Mouse (Mus musculus) liver, embryonic 11.5 days (tissue): ENCODE data around the gene Auh. TPM values are rescaled to one million over a fixed set of nuclear protein-coding genes. Genes with fewer than 3 reads are reported as not detected.

Experiments
- ATAC-seq: fragments of 200-750 bp; cut with Nextera tagmentation; replicated peaks from 2 replicates; pipeline ENCODE4 v1.8.0; 2017; ENCODE audit warnings: moderate number of reproducible peaks, mild to moderate bottlenecking, moderate TSS enrichment, moderate library complexity; ENCODE audit not compliant: low FRiP score
- DNase-seq: peaks from one replicate; pipeline ENCODE4 v3.0.0-alpha.2; 2017; ENCODE audit warnings: low spot score
- H3K27ac ChIP-seq: fragments of 300-500 bp; sonication (generic); 2 replicates; pipeline ENCODE4 v1.5.1; 2014; ENCODE audit warnings: mild to moderate bottlenecking, low read depth, low read length, control low read depth
- H3K27me3 ChIP-seq: fragments of 300-500 bp; sonication (generic); replicated peaks from 2 replicates; pipeline ENCODE4 v1.6.1; 2014; ENCODE audit warnings: low read length, mixed read lengths; ENCODE audit not compliant: control insufficient read depth, insufficient read depth
- H3K36me3 ChIP-seq: fragments of 300-500 bp; sonication (generic); 2 replicates; pipeline ENCODE4 v1.6.1; 2014; ENCODE audit warnings: mild to moderate bottlenecking, low read length, moderate library complexity, mixed read lengths; ENCODE audit not compliant: control insufficient read depth, insufficient read depth
- H3K4me1 ChIP-seq: fragments of 300-500 bp; sonication (generic); replicated peaks from 2 replicates; pipeline ENCODE4 v1.6.1; 2014; ENCODE audit warnings: low read length, mixed read lengths; ENCODE audit not compliant: control insufficient read depth, insufficient read depth
- H3K4me2 ChIP-seq: fragments of 300-500 bp; sonication (generic); 2 replicates; pipeline ENCODE4 v1.6.1; 2014; ENCODE audit warnings: mild to moderate bottlenecking, control low read depth, moderate library complexity
- H3K4me3 ChIP-seq: fragments of 300-500 bp; sonication (generic); 2 replicates; pipeline ENCODE4 v1.5.1; 2014; ENCODE audit warnings: low read depth, low read length, control low read depth
- H3K9ac ChIP-seq: fragments of 300-500 bp; sonication (generic); 2 replicates; pipeline ENCODE4 v1.6.1; 2014; ENCODE audit warnings: low read depth, low read length, control low read depth
- H3K9me3 ChIP-seq: fragments of 300-500 bp; sonication (generic); 2 replicates; pipeline ENCODE4 v1.6.1; 2016; ENCODE audit warnings: low read length, inconsistent platforms, mixed read lengths; ENCODE audit not compliant: control insufficient read depth
- WGBS: fragments of 180-500 bp; shearing (Covaris S2); extraction: QIAGEN DNeasy Blood & Tissue Kit; methylation state at CpG from one replicate; pipeline ENCODE4 v1.1.7; 2014; 5-methylcytosine and 5-hydroxymethylcytosine counted together
- polyA plus RNA-seq: library from polyadenylated mRNA; unstranded; fragments of >200 nt; fragmentation: Nextera tagmentation; extraction: Ambion mirVana; gene quantifications from 2 replicates; pipeline ENCODE4 v1.2.1, GENCODE M21; 2014

Auh gene
- polyA plus RNA-seq, 1 experiment from 2014 or later = 35.4 TPM

DNA sequence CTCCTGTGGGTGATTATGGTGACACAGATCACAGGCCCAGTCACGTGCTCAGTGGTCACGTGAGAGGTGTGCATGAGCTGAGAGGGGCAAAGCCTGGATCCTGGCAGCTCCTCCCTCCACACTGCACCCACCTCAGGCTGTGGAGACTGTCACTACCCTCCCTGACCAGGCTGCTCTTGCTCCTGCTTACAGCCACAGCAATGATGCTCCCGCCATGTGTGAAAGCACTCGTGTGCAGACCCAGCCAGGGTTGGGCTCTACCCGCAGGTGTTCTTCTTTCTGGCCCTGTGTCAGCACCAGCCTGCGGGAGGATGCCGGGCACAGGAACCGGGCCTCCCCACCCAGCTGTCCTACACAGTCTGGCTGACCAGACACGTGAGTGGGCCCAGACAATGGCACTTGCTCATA lies 80.1 kb downstream of the Auh start:
- 87% methylated on average over 9 of the region's 9 CpGs for WGBS
- no peaks in the 10 kb centered on the region for H3K36me3 ChIP-seq
- no peak overlapping the region for H3K4me2 ChIP-seq
- H3K4me1 ChIP-seq = peaks cover 2% of the 10 kb centered on the region
- no peak for ATAC-seq
- H3K27ac ChIP-seq = no peak overlapping the region
- no peaks in the 10 kb centered on the region for H3K9me3 ChIP-seq
- no peaks in the 10 kb centered on the region for H3K27me3 ChIP-seq
- H3K4me3 ChIP-seq = no peak overlapping the region
- no peak overlapping the region for H3K9ac ChIP-seq
- DNase-seq = no peak

DNA sequence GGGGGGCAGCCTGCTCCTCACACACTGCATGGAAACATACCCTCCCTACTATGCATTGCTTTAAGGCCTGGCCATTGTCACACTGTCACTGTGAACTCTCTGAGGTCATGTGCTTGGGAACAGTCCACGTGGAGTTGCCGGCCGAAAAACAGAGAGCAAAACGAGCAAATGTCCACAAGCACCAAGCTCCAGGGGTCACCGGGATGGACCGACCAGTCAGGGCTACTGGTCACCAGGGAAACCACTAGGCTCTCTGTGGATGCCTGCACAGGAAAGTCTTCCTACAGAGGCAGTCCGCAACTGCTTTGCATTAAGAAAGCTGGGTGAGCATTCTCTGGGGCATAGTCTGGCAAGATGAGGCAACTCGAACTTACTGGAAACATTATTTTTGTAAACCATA lies 82.0 kb downstream of the Auh start:
- ATAC-seq (no peak), DNase-seq (no peak)
- WGBS = 71% methylated on average over 8 of the region's 8 CpGs
- Histone ChIP-seq H3K4me3 (no peak overlapping the region), H3K9ac (no peak overlapping the region), H3K4me2 (no peak overlapping the region), H3K27ac (no peak overlapping the region), H3K9me3 (no peaks in the 10 kb centered on the region), H3K4me1 (peaks cover 2% of the 10 kb centered on the region), H3K27me3 (no peaks in the 10 kb centered on the region), H3K36me3 (no peaks in the 10 kb centered on the region)

DNA sequence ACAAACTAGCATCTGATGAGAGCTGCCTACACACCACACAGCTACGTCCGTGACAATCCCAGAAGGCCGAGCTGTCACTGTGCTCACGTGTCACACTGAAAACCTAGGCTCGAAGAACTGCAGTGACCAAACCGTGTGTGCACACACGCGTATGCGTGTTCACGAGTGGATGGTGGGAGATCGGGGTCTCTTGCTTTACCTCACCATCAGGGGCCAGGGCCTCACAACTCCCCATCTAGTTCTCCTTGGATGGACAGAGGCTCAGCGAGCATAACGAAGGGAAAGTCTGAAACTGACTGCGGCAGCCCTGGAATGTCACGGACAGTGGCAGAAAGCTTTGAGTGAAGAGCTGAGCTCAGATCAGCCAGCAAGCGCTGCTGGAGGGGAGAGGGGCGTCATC lies 82.4 kb downstream of the Auh start:
- no peak overlapping the region for H3K4me2 ChIP-seq
- H3K9ac ChIP-seq = no peak overlapping the region
- no peak for DNase-seq
- H3K4me3 ChIP-seq = no peak overlapping the region
- H3K27ac ChIP-seq = no peak overlapping the region
- H3K36me3 ChIP-seq = no peaks in the 10 kb centered on the region
- H3K27me3 ChIP-seq = no peaks in the 10 kb centered on the region
- 90% methylated on average over 17 of the region's 17 CpGs for WGBS
- no peaks in the 10 kb centered on the region for H3K9me3 ChIP-seq
- ATAC-seq = no peak
- peaks cover 2% of the 10 kb centered on the region for H3K4me1 ChIP-seq

DNA sequence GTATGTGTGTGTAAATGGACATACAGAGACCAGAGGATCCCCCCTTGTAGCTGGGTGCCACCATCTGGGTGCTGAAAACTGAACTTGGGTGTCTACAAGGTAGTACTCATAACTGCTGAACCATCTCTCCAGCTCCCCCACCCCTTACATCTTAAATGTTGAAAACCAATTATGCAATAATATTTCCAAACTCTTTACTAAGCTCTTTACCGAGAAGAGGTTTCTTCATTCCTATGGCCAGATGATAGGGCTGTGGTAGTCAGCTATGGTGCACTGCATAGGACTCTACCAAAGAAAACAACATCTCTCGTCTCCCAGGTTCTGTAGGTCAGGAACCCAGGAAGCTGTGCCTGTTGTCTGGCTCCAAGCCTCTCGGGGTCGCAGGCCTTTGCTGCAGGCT lies 83.9 kb downstream of the Auh start:
- Histone ChIP-seq H3K27ac (no peak overlapping the region), H3K9me3 (no peaks in the 10 kb centered on the region), H3K36me3 (no peaks in the 10 kb centered on the region), H3K4me3 (no peak overlapping the region), H3K27me3 (no peaks in the 10 kb centered on the region), H3K4me1 (peaks cover 2% of the 10 kb centered on the region), H3K9ac (no peak overlapping the region), H3K4me2 (no peak overlapping the region)
- DNase-seq (no peak), ATAC-seq (no peak)
- WGBS = 91% methylated on average over 4 of the region's 4 CpGs

DNA sequence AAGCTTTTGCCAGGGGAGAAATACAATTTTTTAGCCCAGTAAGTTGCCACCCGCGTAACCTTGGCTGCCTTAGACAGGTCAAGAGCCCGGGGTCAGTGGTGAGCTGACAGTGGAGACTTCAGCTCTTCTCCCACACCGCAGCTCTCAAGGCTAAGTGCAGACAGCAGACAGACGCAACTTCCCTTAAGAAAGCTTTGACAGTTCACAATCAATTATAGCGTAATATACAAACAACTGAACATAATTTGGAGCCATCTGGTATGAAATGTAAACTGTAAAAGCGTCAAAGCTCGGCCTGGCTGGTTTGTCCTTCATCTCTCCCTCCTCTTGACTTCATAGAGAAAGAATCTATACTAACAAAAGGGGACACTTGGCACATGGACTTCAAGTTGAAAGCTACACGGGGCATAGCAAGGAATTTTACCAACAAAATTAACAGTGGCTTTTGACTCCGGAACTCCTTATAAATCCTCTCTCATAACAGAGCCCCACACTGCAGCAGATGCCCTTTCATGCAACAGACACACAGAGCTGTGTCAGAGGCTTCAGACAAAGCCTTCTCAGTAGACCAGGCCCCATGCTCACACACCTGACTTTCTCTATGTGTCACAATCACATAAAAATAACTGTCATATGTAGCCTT lies 85.8 kb downstream of the Auh start:
- no peak overlapping the region for H3K4me2 ChIP-seq
- H3K27me3 ChIP-seq = no peaks in the 10 kb centered on the region
- DNase-seq = no peak
- H3K4me3 ChIP-seq = no peak overlapping the region
- ATAC-seq = no peak
- no peak overlapping the region for H3K27ac ChIP-seq
- 64% methylated on average over 10 of the region's 10 CpGs for WGBS
- no peaks in the 10 kb centered on the region for H3K9me3 ChIP-seq
- no peaks in the 10 kb centered on the region for H3K36me3 ChIP-seq
- no peak overlapping the region for H3K9ac ChIP-seq
- peaks cover 2% of the 10 kb centered on the region for H3K4me1 ChIP-seq

DNA sequence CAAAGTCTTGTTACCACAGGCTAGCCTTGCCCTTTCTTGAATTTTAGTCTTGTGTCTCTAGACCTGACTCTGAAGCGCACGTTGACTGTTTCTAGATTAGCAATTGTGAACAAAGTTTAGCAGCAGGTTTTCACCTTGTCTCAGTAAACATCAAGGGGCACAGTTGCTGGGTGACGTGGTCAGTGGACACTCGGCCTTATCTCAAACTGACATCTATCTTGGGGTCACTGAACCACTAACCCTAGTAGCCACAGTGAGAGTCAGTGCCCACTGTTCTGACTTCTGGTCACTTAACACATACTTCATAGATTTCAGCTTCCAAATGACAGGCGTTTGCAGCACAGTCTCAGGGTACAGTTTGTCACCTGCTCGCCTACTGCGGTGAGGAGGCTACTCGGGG lies 93.2 kb downstream of the Auh start:
- DNase-seq (no peak), ATAC-seq (no peak)
- H3K36me3 ChIP-seq = no peaks in the 10 kb centered on the region; the same call in 1 of the 2 replicates
- H3K9ac ChIP-seq = no peak overlapping the region
- no peak overlapping the region for H3K4me2 ChIP-seq
- 80% methylated on average over 8 of the region's 8 CpGs for WGBS
- H3K27me3 ChIP-seq = no peaks in the 10 kb centered on the region
- no peak overlapping the region for H3K27ac ChIP-seq
- H3K9me3 ChIP-seq = no peaks in the 10 kb centered on the region
- no peak overlapping the region for H3K4me3 ChIP-seq
- peaks cover 15% of the 10 kb centered on the region for H3K4me1 ChIP-seq

DNA sequence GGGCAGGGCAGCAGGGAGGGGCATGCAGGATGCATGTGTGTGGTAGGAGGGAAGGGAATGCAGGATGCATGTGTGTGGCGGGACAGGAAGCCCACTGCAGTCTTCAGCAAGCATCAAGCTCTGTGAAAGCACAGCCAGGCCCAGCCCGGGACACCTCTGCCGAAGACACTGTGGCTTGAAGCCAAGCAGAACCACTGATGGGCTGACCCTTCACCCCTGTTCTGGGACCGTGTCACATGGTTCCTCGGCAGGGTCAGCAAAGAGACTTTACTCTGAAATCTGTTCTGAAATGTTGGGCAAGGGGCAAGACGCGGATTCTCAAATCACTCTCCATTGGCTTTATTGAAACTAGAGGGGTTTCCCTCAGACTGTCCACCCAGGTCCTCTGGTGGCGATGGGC lies 94.9 kb downstream of the Auh start:
- no peaks in the 10 kb centered on the region for H3K27me3 ChIP-seq
- no peaks in the 10 kb centered on the region; the same call in 1 of the 2 replicates for H3K36me3 ChIP-seq
- H3K9me3 ChIP-seq = no peaks in the 10 kb centered on the region
- peaks cover 27% of the 10 kb centered on the region for H3K4me1 ChIP-seq
- no peak overlapping the region for H3K4me2 ChIP-seq
- DNase-seq (no peak), ATAC-seq (no peak)
- no peak overlapping the region for H3K27ac ChIP-seq
- no peak overlapping the region for H3K9ac ChIP-seq
- 83% methylated on average over 8 of the region's 8 CpGs for WGBS
- H3K4me3 ChIP-seq = no peak overlapping the region

DNA sequence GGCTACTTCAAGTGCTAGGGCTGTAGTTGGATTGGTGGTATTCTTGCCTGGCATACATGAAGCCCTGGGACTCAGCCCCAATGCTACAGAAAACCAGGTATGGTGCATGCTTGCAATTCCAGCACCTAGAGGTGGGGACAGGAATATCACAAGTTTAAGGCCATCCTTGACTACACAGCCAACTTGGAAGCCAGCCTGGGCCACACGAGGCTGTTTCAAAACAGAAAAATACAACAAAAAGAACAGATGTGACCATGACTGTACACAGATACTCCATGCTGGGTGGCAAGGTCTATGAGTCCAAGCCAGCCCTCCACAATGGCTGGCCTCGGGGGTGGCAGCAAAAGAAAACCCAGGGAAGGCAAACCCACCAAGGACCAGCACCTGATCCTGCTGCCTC lies 95.7 kb downstream of the Auh start:
- 84% methylated on average over 2 of the region's 2 CpGs for WGBS
- H3K4me2 ChIP-seq = no peak overlapping the region
- no peak overlapping the region for H3K9ac ChIP-seq
- H3K9me3 ChIP-seq = no peaks in the 10 kb centered on the region
- no peaks in the 10 kb centered on the region; the same call in 1 of the 2 replicates for H3K36me3 ChIP-seq
- ATAC-seq = no peak
- no peak overlapping the region for H3K27ac ChIP-seq
- no peak overlapping the region for H3K4me3 ChIP-seq
- no peak for DNase-seq
- H3K27me3 ChIP-seq = no peaks in the 10 kb centered on the region
- peaks cover 34% of the 10 kb centered on the region for H3K4me1 ChIP-seq

DNA sequence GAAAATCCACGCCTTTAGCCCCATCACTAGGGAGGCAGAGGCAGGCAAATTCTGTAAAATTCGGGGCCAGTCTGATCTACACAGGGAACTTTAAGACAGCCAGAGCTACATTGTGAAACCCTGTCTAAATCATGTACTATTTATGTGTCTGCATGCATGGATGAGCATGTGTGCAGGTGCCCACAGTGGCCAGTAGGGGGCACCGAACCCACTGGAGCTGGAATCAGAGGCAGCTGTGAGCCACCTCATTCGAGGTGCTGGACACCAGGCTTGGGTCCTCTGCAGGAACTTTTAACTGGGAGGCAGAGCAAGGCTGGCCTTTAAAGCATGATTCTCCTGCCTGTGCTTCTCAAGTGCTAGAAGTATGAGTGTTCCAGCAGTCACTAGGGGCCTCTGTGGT lies 96.3 kb downstream of the Auh start:
- no peak overlapping the region for H3K4me3 ChIP-seq
- no peaks in the 10 kb centered on the region; the same call in 1 of the 2 replicates for H3K36me3 ChIP-seq
- no peak for DNase-seq
- H3K9ac ChIP-seq = no peak overlapping the region
- no peaks in the 10 kb centered on the region for H3K27me3 ChIP-seq
- no peak for ATAC-seq
- H3K4me1 ChIP-seq = peaks cover 39% of the 10 kb centered on the region
- WGBS = 56% methylated on average over 4 of the region's 4 CpGs
- no peak overlapping the region for H3K27ac ChIP-seq
- no peak overlapping the region for H3K4me2 ChIP-seq
- no peaks in the 10 kb centered on the region for H3K9me3 ChIP-seq
